Mouse (Mus musculus): ENCODE results near the gene Ybx3. TPM values are rescaled to one million over a fixed set of nuclear protein-coding genes. Genes with fewer than 3 reads are reported as not detected.

The Ybx3 gene
- polyA plus RNA-seq, 1 experiment from 2014 or later: 83.7 TPM

DNA sequence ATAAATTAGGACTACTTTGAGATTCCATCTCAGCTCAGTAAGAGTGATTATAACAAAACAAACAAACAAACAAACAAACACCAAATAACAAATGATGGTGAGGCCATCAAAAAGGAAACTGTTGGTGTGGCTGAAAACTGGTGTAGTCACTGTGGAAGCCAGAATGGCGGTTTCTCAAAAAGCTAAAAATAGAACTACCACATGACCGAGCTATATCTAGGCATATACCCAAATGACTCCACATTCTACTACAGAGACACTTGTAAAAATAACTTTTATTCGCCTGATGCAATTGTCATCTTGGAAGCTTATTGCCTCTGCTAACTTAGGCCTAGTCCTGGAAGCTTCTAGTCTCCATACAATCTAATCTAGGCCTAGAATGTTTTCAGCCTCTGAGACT lies 16.0 kb upstream of the Ybx3 start:
- no peak for ATAC-seq (ENCODE audit: insufficient number of reproducible peaks, low FRiP score, low TSS enrichment, low read depth)
- WGBS: 74% methylated on average over 3 of the region's 3 CpGs

DNA sequence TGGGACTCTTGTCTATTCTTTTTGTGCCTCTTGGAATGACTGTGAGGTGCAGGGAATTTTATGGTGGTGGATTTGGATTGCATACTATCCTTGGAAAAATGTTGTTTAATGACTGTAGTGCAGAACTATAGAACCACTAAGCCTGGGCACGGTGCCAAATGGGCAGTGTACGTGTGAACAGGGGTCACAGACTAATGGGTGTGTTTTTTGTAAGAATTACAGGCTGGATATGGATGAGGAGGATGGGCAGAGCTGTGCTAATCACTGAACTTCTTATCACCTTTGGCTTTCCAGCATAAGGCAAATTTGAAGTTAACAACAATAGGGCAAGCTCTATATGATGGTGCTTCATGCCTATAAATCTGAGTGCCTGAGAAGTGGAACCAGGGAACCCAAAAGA lies 14.8 kb upstream of the Ybx3 start:
- Histone ChIP-seq H3K4me3 (no peak overlapping the region), H3K9me3 (no peaks in the 10 kb centered on the region), H3K4me2 (no peak overlapping the region), H3K27me3 (no peaks in the 10 kb centered on the region), H3K4me1 (no peaks in the 10 kb centered on the region), H3K27ac (peak overlapping the region; percentile 27; the same call in 1 of the 2 replicates), H3K9ac (no peak overlapping the region), H3K36me3 (no peaks in the 10 kb centered on the region)
- WGBS: 54% methylated on average over 2 of the region's 2 CpGs
- ATAC-seq (ENCODE audit: insufficient number of reproducible peaks, low FRiP score, low TSS enrichment, low read depth): no peak

More for the DNA sequence above, 16.0 kb upstream of the Ybx3 start:
- Histone ChIP-seq H3K36me3 (no peaks in the 10 kb centered on the region), H3K27ac (no peak overlapping the region), H3K4me1 (no peaks in the 10 kb centered on the region), H3K4me3 (no peak overlapping the region), H3K9ac (no peak overlapping the region), H3K9me3 (no peaks in the 10 kb centered on the region), H3K4me2 (no peak overlapping the region), H3K27me3 (no peaks in the 10 kb centered on the region)

DNA sequence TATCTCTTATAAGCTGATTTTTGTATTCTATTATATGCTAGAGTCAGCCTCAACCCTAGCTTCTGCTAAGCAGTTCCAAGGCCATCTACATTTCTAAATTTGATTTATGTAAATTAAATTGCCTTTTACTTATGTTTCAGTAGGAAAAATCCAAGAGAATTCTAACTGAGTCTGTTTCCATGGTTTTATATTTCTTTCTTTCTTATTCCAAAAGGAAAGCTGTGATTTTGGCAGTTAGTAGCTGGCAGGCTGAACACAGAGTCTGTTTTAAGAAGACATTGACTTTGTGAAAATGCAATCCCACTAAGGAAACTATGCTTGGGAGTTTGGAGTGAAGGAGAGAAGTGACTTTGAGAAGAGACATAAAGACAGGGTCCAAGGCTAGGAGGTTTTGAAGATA lies 14.3 kb upstream of the Ybx3 start:
- H3K27me3 ChIP-seq: no peaks in the 10 kb centered on the region
- no peak overlapping the region for H3K4me3 ChIP-seq
- ATAC-seq (ENCODE audit: insufficient number of reproducible peaks, low FRiP score, low TSS enrichment, low read depth): no peak
- H3K4me1 ChIP-seq: no peaks in the 10 kb centered on the region
- peak overlapping the region; percentile 27 for H3K27ac ChIP-seq
- no peaks in the 10 kb centered on the region for H3K36me3 ChIP-seq
- no peak overlapping the region for H3K4me2 ChIP-seq
- H3K9me3 ChIP-seq: no peaks in the 10 kb centered on the region
- no peak overlapping the region for H3K9ac ChIP-seq

DNA sequence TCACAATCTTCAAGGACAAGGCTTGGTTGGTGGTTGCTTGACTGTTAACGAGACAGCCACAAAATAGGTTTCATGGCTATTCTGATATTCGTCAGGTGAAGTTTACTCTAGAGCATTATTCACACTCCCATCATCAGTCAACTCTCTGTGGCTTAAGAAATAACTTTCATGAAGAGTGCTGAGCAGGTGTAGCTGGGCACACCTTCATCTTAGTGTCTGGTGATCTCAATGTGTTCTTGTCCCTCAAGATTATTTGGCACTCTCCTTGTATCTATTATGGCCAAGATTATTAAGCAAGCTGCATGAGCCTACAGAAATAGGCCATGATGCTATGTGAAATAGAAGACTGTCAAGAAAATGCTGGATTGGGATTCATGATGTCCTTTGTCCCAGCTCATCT lies 13.0 kb upstream of the Ybx3 start:
- 78% methylated on average over 2 of the region's 2 CpGs for WGBS
- Histone ChIP-seq H3K27me3 (no peaks in the 10 kb centered on the region), H3K4me1 (no peaks in the 10 kb centered on the region), H3K9ac (no peak overlapping the region), H3K4me2 (no peak overlapping the region), H3K36me3 (no peaks in the 10 kb centered on the region), H3K27ac (no peak overlapping the region), H3K9me3 (no peaks in the 10 kb centered on the region), H3K4me3 (no peak overlapping the region)
- ATAC-seq (ENCODE audit: insufficient number of reproducible peaks, low FRiP score, low TSS enrichment, low read depth): no peak

DNA sequence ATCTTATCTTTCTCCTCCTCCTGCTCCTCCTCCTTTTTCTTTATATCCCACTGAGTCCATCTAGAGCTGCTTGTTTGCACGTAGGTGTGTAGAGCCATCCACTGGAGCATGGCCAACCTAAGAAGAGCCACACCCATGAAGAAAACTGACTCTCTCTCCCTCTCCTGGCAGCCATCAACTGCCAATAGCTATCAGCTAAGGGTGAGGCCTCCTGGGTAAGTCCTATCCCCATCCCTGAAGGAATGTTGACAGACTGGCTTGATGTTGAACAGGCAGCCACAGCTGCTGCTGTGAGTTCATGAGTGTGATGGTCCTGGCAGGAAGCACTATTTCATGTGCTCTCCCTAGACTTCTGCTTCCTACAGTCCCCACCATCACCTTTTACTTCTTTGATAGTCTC lies 8.4 kb upstream of the Ybx3 start:
- no peaks in the 10 kb centered on the region for H3K9me3 ChIP-seq
- H3K27me3 ChIP-seq: no peaks in the 10 kb centered on the region
- no peaks in the 10 kb centered on the region for H3K36me3 ChIP-seq
- no peak overlapping the region; the same call in 1 of the 2 replicates for H3K27ac ChIP-seq
- H3K4me2 ChIP-seq: no peak overlapping the region
- ATAC-seq (ENCODE audit: insufficient number of reproducible peaks, low FRiP score, low TSS enrichment, low read depth): peak; percentile 55; the same call in 1 of the 2 replicates
- no peaks in the 10 kb centered on the region for H3K4me1 ChIP-seq
- no peak overlapping the region for H3K9ac ChIP-seq
- 54% methylated on average over 1 of the region's 1 CpGs for WGBS
- no peak overlapping the region for H3K4me3 ChIP-seq

DNA sequence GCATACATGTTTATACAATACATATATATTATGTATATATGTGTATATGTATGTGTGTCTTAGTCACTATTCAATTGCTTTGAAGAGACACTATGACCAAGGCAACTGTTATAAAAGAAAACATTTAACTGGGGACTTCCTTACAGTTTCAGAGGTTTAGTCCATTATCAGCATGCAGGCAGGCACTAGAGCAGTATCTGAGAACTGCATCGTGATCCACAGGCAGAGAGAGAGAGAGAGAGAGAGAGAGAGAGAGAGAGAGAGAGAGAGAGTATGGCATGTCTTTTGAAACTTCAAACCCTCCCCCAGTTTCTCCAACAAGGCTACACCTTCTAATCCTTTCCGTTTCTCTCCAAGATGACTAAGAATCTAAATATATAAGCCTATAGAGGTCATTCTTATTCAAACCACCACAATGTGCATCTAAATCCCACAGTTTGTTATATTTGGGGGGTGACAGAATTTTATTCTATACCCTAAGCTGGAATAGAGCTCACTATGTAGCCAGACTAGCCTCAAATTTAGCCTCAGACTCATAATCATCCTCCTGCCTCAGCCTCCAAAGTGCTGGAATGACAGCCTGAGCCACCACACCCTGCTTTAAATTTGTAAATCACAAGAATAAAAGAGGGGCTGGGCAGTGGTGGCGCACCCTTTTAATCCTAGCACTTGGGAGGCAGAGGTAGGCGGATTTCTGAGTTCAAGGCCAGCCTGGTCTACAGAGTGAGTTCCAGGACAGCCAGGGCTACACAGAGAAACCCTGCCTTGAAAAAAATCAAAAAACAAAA lies 5.8 kb upstream of the Ybx3 start:
- Histone ChIP-seq H3K27ac (no peak overlapping the region), H3K27me3 (no peaks in the 10 kb centered on the region)
- WGBS: 71% methylated on average over 4 of the region's 4 CpGs

DNA sequence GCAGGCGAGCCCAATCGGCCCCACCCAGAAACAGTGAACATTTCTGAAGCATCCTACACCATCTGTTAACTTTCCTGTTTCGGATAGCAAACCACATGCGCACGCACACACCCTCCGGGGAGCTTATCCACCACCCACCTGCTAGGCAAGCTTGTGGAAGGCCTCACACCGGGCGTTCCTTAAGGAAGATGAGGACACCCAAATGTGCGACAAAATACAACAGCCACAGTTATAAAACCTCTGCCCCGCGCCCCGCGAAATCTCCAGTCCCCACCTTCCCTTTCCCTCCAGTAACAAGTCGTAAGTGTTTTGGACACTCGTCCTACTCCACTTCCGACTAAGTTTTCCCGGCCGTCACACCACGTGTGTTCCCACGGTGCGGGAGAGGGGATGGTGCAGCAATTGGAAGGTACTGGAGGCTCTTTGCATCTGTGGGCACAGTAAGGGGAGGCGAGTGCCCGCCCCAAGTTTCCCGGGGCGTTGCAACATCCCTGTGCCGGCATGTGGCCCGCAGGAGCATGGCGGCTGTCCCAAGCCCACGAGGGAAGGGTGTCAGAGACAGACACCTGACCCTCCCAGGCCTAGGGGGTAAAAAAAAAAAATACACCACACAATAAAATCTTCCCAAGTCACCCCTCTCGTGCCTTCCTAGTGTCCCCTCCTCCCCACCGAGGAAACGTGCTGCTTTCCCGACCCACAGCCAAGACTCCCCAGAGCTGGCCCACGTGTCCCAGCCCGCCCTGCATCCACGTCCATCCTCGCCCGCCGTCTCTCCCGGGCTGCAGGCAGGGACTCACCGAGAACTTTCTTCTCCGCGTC lies 846 bp downstream of the Ybx3 start:
- Histone ChIP-seq H3K27me3 (no peaks in the 10 kb centered on the region), H3K36me3 (no peaks in the 10 kb centered on the region), H3K9ac (peak overlapping the region; percentile 96), H3K4me2 (peak overlapping the region; percentile 67), H3K9me3 (no peaks in the 10 kb centered on the region), H3K4me1 (peaks cover 37% of the 10 kb centered on the region), H3K4me3 (peak overlapping the region; percentile 80), H3K27ac (peak overlapping the region; percentile 93)
- no peak for ATAC-seq (ENCODE audit: insufficient number of reproducible peaks, low FRiP score, low TSS enrichment, low read depth)
- WGBS: under 1% methylated on average over 43 of the region's 43 CpGs

More for the DNA sequence above, 5.8 kb upstream of the Ybx3 start:
- no peak overlapping the region for H3K4me2 ChIP-seq
- no peak overlapping the region for H3K4me3 ChIP-seq
- H3K9me3 ChIP-seq: no peaks in the 10 kb centered on the region
- no peak overlapping the region for H3K9ac ChIP-seq
- 0 out of 2 replicates have a peak, but pooled peaks cover 1% of the 10 kb centered on the region for H3K4me1 ChIP-seq
- no peak for ATAC-seq (ENCODE audit: insufficient number of reproducible peaks, low FRiP score, low TSS enrichment, low read depth)
- no peaks in the 10 kb centered on the region for H3K36me3 ChIP-seq

DNA sequence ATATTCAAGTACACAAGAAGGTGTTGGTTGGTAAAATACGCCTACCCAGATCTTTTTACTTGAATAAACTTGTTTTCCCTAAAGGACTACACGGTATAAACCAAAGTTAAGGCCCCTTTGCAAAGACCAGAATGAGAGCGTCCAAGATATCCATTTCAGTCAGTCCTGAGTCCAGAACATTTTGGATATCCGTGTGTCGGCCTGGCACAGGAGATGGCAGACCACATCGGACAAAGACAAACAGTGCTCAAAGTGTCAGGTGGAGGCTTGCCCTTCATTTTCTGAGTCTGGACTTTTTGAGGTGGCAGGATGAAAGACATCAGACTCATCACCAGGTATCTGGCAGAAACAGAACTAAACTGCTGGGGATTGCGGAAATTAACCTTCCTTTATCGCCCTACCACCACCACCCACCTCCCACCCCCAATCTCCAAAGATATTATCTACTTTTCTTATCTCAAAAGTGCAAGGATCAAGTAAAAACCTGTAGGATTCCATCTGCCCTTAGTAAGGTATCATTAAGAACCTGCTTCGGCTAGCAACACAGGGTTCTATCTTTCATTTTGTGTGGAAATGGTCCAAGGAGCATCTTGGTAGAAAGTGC lies 1.8 kb downstream of the Ybx3 start:
- H3K4me1 ChIP-seq: peaks cover 40% of the 10 kb centered on the region
- peak overlapping the region; percentile 93 for H3K27ac ChIP-seq
- no peak overlapping the region for H3K9ac ChIP-seq
- H3K36me3 ChIP-seq: no peaks in the 10 kb centered on the region
- peak overlapping the region; percentile 67 for H3K4me2 ChIP-seq
- H3K4me3 ChIP-seq: peak overlapping the region; percentile 80
- H3K27me3 ChIP-seq: no peaks in the 10 kb centered on the region
- 51% methylated on average over 9 of the region's 9 CpGs for WGBS
- no peaks in the 10 kb centered on the region for H3K9me3 ChIP-seq
- no peak for ATAC-seq (ENCODE audit: insufficient number of reproducible peaks, low FRiP score, low TSS enrichment, low read depth)

DNA sequence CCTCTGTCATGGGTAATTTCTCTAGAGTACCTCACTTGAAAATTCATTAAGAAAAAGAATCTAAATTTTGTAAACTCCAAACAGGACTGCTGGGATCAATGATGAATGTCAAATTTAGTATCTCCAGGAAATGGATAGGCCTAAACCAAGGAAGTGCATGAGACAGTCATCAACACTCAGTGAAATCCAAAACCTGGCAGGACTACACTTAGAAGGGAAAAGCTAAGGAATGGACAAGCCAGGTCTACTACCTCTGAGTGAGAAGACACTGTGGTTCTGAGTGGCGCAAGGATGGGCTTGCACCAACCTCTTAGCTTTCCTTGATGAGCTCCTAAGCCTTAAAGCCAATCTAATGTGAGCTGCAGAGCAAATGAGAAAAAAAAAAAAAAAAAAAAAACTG lies 2.8 kb downstream of the Ybx3 start:
- no peak overlapping the region for H3K4me3 ChIP-seq
- no peak for ATAC-seq (ENCODE audit: insufficient number of reproducible peaks, low FRiP score, low TSS enrichment, low read depth)
- H3K27ac ChIP-seq: no peak overlapping the region
- H3K4me2 ChIP-seq: no peak overlapping the region
- no peaks in the 10 kb centered on the region for H3K9me3 ChIP-seq
- H3K27me3 ChIP-seq: no peaks in the 10 kb centered on the region
- H3K36me3 ChIP-seq: no peaks in the 10 kb centered on the region
- 77% methylated on average over 1 of the region's 1 CpGs for WGBS
- peaks cover 40% of the 10 kb centered on the region for H3K4me1 ChIP-seq
- no peak overlapping the region for H3K9ac ChIP-seq

DNA sequence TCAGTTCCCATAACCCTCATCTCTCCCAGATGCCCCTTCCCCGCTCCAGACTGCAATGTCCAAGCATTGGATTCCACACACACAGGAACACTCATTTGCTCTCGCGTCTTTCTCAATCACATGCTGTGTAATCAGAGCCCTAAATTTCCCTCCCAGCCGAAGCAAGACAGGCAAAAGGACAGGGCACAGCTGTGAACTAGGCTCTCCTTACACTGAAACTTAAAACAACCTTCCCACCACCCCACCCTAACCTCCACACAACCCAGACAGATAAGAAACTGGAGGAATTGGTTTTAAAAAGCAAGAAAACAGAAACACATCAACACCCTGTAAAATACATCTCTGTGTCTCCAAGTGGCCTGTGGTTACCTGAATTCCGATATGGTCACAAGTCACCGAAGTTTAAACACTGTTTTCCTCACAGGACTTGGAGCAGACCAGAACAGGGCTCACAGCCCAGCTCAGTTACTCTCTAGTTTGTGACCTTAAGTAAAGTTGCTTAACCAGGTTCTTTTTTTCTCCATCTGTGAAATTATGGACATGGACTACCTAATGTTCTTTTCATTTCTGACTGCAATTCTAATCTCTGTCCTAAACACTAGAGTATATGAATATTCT lies 4.5 kb downstream of the Ybx3 start:
- H3K36me3 ChIP-seq: peaks cover 16% of the 10 kb centered on the region
- WGBS: 31% methylated on average over 6 of the region's 6 CpGs

DNA sequence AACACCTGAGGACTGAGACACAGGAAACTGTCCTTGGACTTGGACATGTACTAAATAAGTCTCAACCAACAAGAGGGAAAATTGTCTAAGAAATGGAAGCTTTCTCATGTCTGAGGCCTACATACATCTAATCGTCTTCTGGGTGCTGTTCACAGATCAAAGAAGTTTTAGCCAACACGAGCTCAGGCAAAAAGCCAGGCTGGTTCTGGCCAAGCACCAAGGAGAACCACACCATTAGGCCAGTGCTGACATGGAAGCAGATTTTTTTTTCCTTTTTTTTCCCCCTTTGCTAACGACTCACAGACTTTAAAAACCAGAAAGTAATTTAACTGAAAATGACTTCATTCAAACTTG lies 5.3 kb downstream of the Ybx3 start:
- no peaks in the 10 kb centered on the region for H3K9me3 ChIP-seq
- H3K4me1 ChIP-seq: peaks cover 34% of the 10 kb centered on the region
- H3K36me3 ChIP-seq: peaks cover 24% of the 10 kb centered on the region
- no peak for ATAC-seq (ENCODE audit: insufficient number of reproducible peaks, low FRiP score, low TSS enrichment, low read depth)
- no peak overlapping the region for H3K4me2 ChIP-seq
- H3K4me3 ChIP-seq: no peak overlapping the region
- H3K27me3 ChIP-seq: no peaks in the 10 kb centered on the region
- peak overlapping the region; percentile 68 for H3K27ac ChIP-seq
- H3K9ac ChIP-seq: no peak overlapping the region
- WGBS: 29% methylated on average over 3 of the region's 3 CpGs

More for the DNA sequence above, 4.5 kb downstream of the Ybx3 start:
- H3K9ac ChIP-seq: no peak overlapping the region
- no peak for ATAC-seq (ENCODE audit: insufficient number of reproducible peaks, low FRiP score, low TSS enrichment, low read depth)
- no peaks in the 10 kb centered on the region for H3K9me3 ChIP-seq
- H3K27ac ChIP-seq: peak overlapping the region; percentile 68
- H3K4me3 ChIP-seq: no peak overlapping the region
- H3K4me2 ChIP-seq: no peak overlapping the region
- no peaks in the 10 kb centered on the region for H3K27me3 ChIP-seq
- peaks cover 37% of the 10 kb centered on the region for H3K4me1 ChIP-seq

All from limb, embryonic 15.5 days (tissue).